Mouse (Mus musculus): ENCODE measurements around the gene Rpl7a.

The Rpl7a gene

GRCm38 (mm10) chr2:26914148-26914941, 3.8 kb downstream of the Rpl7a start:
- DNase-seq (ENCODE audit: low spot score in 2 of 2) = no peak

- peak; percentile 80 to 81 for DNase-seq (ENCODE audit: low spot score in 2 of 2)
Measured at GRCm38 (mm10) chr2:26915927-26916728, 5.6 kb downstream of the Rpl7a start, which contains the start of the genes Surf2 and Surf1. Surf2 (plus strand) TSS chr2:26916367. Surf1 (minus strand) TSS chr2:26916530.

GRCm38 (mm10) chr2:26916738-26917137, 6.2 kb downstream of the Rpl7a start:
- no peak for DNase-seq (ENCODE audit: low spot score in 2 of 2)

- no peak for DNase-seq (ENCODE audit: low spot score in 2 of 2)
Measured at GRCm38 (mm10) chr2:26919684-26920083, 9.1 kb downstream of the Rpl7a start.

DNA sequence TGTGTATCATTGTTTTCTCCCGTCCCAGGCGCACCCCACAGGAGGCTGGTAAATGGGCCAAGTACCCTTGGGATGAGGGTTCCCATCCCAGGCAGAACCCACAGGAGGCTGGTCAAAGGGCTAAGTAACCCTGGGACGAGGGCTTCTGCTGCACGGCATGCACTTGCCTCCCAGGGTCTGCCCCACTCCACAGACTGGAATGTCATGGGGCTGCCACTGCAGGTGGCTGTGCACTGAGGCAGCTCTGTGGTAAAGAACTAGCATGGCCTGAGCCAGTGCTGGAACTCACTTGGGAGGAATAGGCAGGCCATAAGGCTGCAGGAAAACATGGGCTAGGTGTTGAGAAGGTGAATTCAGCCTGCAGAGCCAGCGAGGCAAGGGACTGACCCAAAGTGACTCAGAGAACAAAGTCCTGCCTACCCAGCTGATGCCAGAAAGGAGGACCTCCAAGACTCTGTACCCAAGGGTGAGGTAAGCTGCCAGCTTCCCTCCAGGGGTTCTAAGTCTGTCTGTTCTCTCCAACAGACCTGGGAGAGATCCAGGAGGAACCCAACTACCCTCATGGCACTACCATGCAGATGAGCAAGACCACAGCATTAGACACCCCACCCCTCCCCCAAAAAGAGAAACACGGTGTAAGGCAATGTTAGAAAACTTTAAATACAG, 9.8 kb downstream of the Rpl7a start:
- no peak for DNase-seq (ENCODE audit: low spot score in 2 of 2)

- DNase-seq (ENCODE audit: low spot score in 2 of 2) = no peak
Measured at GRCm38 (mm10) chr2:26921784-26922183, 11.2 kb downstream of the Rpl7a start.

- DNase-seq (ENCODE audit: low spot score in 2 of 2) = no peak
Measured at GRCm38 (mm10) chr2:26927745-26928476, 17.3 kb downstream of the Rpl7a start.

- peak in 1 of 2 experiments; percentile 63 for DNase-seq (ENCODE audit: low spot score in 2 of 2)
Measured at GRCm38 (mm10) chr2:26930390-26930789, 19.8 kb downstream of the Rpl7a start.

DNA sequence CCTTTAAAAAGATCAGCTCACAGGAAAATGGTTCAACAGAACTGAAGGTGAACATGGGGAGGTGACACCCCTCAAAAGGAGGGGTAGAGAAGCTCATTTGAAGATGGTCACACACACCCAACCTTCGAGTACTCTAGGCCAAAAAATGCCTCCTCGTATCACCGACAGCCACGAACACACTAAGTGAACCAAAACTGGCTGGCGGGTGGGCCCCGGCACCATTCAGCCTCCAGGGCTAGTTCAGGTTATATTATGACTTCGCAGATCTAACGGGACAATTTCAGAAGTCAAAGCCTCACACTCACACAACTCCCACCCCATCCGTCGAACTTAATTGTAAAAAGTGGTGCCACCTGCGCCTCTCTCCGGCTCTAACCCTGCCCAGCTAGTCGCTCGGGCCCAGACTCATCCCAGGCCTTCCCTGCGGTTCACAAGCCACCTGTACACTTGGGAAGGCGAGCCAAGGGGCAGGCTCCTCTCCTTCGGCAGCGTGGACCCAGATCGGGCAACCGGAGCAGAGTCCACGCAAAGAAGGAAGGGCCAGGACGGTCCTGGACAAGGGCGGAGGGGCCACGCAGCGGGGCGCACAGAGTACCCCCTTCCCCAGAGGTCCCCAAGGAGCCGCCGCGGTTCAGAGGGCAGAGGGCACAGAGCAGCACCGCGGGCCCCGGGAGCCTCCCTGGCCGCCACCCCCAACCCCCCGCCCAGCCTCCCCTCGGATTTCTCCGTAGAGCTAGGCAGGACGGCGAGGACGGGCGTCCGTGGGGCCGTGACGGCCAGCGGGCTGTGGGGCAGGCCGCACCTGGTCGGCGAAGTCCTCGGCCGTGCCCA, 22.1 kb downstream of the Rpl7a start:
- DNase-seq (ENCODE audit: low spot score in 2 of 2) = no peak

- DNase-seq (ENCODE audit: low spot score in 2 of 2) = peak; percentile 81 to 88
Measured at GRCm38 (mm10) chr2:26933304-26934055, 22.9 kb downstream of the Rpl7a start, which contains the start of the genes Surf4 and Stkld1. Surf4 (minus strand) TSS chr2:26933928. Stkld1 (plus strand) TSS chr2:26934047.

GRCm38 (mm10) chr2:26935286-26935685, 24.7 kb downstream of the Rpl7a start:
- no peak for DNase-seq (ENCODE audit: low spot score in 2 of 2)

GRCm38 (mm10) chr2:26936425-26936824, 25.9 kb downstream of the Rpl7a start:
- DNase-seq (ENCODE audit: low spot score in 2 of 2) = no peak

DNA sequence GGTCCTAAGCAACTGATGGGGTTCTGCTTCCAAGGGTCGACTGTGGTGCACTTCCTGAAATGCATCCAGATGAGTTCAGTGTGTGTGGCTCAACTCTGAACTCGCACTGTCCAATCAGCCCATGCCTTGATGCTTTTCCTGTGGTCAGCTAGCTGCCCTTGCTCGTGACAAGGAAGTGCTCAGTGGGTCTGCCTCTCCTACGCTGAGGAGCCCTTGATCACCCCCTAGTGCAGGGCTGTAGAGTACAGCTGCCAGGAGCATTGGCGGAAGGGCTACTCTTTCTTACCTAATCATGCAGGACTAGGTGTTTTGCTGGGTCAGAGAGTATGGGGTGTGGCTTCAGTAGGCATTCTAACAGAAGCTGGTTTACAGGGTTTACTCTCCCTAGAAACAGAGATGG, 31.0 kb downstream of the Rpl7a start:
- no peak for DNase-seq (ENCODE audit: low spot score in 2 of 2)

DNA sequence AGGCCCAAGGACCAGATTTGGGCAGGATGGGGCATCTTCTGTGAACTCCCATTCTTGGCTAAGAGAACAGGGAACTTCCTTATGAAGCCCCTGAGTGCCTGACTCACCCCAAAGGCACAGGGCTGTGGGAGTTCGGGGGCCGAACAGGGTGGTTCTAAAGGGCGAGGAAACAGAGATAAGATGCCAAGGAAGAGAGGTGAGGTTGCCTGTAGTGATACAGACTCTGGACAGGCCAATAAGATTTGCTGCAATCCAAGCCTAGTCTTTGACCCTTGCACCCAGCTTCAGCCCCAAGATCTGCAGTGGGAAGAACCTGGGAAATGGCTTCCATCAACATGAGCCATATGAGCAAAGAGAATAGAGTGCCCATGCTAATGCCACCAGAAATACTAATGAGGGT, 32.7 kb downstream of the Rpl7a start:
- no peak for DNase-seq (ENCODE audit: low spot score in 2 of 2)

- DNase-seq (ENCODE audit: low spot score in 2 of 2) = no peak
Measured at GRCm38 (mm10) chr2:26950411-26950810, 39.8 kb downstream of the Rpl7a start.

DNA sequence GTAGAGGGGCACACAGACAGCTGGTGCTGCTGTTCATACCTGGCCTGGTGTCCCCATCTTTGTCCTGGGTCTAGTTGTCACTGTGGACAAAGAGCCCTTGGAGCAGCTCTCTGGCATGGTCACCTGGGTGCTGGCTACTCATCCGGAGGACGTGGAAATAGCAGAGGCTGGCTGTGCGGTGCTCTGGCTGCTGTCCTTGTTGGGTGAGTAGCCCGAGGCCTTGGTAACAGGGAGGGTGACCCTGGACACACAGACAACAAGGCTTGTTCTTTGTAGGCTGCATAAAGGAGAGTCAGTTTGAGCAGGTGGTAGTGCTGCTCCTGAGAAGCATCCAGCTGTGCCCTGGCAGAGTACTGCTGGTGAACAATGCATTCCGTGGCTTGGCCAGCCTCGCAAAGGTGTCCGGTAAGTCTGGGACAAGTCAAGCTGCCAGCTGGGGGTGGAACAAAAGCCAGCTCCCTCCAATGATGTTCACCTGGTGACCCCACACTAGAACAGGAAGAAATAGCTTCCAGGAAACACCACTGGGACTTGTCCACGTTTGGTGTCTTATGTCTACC, 40.9 kb downstream of the Rpl7a start:
- DNase-seq (ENCODE audit: low spot score in 2 of 2) = no peak

DNA sequence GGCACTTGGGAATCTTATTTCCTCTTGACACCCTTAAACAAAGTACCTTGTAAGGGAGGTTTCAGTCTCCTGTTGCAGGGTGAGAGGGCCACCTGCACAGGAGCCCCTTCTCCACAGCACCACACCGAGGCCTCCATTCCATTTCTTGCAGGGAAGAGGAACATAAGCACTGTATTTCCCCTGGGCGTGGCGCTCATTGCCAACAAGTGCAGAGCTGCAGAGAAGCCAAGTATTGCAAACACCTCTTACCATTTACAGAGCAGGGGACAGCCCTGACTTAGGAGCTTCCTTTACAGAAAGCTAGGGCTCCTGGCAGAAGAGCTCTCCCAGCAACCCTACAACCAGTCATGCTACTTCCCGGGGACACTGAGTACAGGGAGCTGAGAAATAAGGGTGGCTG, 41.6 kb downstream of the Rpl7a start:
- no peak for DNase-seq (ENCODE audit: low spot score in 2 of 2)

DNA sequence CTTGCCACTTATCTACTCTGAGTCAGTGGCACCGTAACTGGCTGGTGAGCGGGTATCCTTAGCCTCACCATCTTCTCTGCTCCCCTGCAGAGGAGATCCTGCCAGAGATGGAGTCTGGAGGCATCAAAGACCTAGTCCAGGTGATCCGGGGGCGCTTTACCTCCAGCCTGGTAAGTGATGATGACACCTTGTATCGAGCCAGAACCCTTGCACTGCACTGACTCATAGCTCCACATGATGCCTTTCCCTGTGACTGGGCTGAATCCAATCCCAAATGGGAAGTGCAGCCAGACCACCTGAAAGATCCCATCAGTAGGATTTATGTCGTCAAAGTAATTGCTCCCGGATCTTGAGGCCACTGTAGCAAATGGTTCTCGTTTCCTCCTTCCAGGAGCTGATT, 42.3 kb downstream of the Rpl7a start:
- DNase-seq (ENCODE audit: low spot score in 2 of 2) = no peak

GRCm38 (mm10) chr2:26954735-26955395, 44.3 kb downstream of the Rpl7a start:
- no peak for DNase-seq (ENCODE audit: low spot score in 2 of 2)

Measured in frontal cortex, postnatal 14 days (tissue).